Mouse (Mus musculus): ENCODE measurements around the gene Fubp1. TPM values are rescaled to one million over a fixed set of nuclear protein-coding genes. Genes with fewer than 3 reads are reported as not detected.

Gene Fubp1
- total RNA-seq, 2 experiments from 2014 or later, result 97.6 to 142 TPM

DNA sequence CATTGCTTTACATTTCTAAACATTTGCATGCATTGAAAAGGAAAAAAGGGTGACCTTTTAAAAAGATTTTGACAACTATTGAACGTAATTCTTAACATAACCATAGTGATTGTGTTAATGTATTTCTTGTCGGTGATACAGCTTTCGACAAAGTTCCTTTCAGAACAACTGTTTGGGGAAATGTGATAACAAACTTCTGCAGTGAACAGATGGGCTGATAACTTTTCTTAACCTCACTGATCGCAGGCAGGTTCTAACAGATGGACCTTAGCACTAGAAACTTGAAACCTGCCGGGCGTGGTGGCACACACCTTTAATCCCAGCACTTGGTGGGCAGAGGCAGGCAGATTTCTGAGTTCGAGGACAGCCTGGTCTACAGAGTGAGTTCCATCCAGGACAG is 18.6 kb downstream of the Fubp1 start:
- ATAC-seq (replicated peaks; ENCODE audit: low FRiP score, poor library complexity, severe bottlenecking), result no peak

DNA sequence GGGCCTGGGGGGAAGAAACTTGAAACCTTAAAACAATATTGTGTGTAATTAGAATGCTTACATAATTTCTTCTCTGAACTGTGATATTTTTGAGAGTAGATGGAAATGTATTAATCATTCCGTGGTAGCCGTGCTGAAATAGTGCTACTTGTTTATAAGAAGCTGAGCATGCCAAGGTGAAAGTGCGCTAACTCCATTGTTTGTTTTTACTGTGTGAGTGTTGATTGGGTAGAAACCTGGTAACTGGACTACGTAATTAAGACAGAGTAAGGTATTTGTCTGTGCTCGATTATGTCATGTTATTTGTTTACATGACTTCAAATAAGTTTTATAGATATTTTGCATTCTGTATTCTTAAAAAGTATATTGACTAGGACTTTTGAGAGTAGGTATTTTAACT is 19.0 kb downstream of the Fubp1 start:
- ATAC-seq (replicated peaks; ENCODE audit: low FRiP score, poor library complexity, severe bottlenecking), result no peak

DNA sequence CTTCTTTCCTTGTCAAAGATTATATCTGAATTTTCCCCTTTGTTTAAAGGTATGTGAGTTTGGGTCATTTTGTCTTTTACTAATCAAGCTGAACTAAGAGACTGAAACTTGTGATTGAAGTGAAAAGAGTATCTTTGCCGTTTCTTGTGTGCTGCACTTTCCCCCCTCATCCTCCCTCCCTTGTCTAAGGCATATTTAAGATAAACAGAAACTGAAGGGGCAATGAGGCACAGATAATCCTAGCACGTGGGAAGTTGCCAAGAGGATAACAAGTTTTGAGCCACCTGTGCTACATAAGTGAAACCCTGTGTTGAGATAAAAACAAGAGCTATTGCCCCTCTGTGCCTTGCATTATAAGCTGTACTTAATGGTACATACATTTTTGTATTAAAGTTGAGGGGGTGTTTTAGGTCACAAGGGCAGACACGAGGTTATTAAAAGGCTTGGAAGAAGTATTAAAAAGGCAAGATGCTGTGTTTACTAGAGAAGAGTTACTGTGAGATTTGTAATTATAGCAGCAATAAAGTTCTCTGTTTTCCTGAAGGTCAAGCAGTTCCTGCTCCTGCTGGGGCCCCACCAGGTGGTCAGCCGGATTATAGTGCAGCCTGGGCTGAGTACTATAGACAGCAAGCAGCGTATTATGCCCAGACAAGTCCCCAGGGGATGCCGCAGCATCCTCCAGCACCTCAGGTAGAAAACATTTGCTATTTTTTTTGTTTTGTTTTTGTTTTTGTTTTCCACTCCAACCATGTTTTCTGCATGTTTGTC is 21.3 kb downstream of the Fubp1 start:
- ATAC-seq (replicated peaks; ENCODE audit: low FRiP score, poor library complexity, severe bottlenecking), result peak; percentile 37

DNA sequence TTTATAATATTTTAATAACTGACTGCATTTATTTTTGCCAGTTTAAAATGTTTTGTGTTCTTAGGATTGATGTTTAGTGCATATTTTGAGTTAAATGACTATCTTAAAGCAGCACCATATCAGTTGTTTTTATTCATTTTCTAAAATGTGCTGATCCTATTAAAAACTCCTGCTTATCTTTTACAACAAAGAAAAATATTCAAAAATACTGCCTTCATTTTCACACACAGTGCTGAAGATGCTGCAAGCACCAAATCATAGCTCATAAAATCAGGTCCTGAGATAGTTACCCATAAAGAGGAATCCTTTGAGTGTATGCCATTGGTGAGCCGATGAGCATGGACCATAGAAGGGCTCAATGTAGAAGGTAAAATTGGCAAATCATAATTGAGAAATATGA is 25.0 kb downstream of the Fubp1 start:
- ATAC-seq (replicated peaks; ENCODE audit: low FRiP score, poor library complexity, severe bottlenecking), result no peak

DNA sequence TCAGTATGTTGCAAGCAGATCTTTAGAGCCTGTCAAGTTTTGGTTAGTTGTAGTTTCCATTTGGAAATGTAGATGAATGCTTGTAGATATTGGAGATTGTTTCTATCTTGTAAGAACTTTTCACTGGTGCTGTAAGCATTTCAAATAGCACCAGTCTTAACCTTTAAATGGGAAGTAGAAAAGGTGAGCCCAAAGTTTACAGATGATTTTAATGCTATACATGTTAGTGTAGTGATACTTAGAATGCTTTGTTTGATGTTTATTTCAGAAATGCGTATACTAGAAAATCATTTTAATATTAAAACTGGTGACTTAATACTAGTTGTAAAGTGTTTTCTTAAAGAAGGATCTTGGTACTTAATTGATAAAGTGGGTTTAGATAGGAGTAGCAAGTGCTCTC is 25.6 kb downstream of the Fubp1 start:
- ATAC-seq (replicated peaks; ENCODE audit: low FRiP score, poor library complexity, severe bottlenecking), result no peak

DNA sequence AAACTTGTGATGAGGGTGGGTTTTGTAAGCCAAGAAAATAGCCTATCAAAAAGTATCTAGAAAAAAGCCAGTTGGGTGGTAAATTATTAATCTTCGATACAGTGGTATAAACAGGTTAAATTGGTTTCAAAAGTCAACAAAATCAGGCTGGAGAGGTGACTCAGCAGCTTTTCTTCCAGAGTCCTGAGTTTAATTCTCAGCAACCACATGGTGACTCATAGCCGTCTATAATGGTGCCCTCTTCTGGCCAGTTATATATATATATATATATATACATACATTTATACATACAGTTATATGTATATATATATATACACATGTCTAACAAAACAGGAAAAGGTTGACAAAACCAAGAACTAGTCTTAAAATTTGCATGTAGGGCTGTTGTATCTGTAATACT is 28.6 kb downstream of the Fubp1 start:
- ATAC-seq (replicated peaks; ENCODE audit: low FRiP score, poor library complexity, severe bottlenecking), result peak; percentile 94

DNA sequence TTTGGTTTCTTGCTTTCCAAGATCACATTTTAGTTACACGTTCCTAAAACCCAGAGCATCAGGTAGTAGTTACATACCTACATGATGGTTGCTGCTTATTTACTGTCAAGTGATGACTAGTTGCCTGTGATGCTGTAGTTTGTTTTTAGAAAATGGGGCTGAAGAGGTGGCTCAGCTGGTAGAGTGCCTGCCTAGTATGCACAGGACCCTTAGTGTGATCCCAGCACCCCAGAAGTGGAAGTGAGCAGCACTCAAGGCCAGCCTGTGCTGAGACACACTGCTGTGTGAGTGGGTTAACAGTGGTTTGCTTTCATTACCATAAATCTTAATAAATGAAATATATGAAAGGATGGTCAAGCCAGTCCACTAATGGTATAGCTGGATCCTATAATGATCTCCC is 29.4 kb downstream of the Fubp1 start:
- ATAC-seq (replicated peaks; ENCODE audit: low FRiP score, poor library complexity, severe bottlenecking), result no peak

DNA sequence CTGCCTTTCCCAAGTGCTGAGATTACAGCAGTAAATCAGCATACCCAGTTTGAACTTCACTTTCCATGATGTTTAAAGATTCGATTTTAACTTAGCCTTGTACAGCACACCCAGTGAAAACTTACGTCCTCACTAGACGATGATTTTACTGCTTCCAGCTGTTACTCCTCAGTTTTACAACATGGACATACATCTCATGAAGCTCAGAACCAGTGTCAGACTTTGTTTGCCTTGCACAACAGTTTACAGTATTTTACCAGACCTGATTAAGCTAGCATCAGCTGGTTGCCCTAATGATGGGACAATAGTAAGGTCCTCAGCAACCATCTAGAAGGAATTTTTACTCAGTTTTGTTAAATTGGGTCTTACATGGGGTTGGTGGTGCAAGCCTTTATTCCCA is 30.9 kb downstream of the Fubp1 start:
- no peak for ATAC-seq (replicated peaks; ENCODE audit: low FRiP score, poor library complexity, severe bottlenecking)

DNA sequence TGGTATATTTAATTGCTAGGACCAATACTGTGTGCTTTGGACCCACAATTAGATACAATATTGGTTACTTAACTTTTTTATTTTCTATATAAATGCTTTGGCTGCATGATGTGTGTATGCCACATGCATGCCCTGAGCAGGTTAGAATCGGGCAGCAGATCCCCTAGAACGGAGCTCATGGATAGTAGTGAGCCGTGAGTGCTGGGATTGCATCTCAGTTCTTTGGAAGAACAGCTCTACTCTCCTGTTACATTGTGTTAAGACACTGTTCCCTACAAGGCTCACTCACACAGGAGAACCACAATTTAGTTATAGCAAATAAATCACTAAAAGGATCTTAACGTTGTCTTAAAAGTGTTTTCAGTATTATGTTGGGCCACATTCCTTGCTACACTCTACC is 33.1 kb downstream of the Fubp1 start:
- no peak for ATAC-seq (replicated peaks; ENCODE audit: low FRiP score, poor library complexity, severe bottlenecking)

DNA sequence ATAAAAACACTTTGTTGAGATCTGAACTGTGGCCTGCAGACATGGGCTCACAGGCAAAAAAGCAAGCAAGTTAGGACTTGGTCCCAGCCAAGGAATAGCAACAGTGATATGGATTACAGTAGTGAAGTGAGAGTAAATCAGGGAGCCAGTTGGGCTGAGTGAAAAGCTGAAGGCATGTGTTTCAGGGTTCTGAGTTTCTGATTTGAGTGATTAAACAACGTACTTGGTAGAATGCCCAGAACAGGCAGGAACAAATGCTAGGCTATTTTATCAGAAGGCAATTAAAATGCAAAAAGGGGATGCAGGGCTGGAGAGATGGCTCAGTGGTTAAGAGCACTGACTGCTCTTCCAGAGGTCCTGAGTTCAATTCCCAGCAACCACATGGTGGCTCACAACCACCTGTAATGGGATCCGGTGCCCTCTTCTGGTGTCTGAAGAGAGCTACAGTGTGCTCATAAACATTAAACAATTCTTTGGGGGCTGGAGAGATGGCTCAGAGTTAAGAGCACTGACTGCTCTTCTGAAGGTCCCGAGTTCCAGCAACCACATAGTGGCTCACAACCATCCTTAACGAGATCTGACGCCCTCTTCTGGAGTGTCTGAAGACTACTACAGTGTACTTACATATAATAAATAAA is 35.2 kb downstream of the Fubp1 start:
- no peak for ATAC-seq (replicated peaks; ENCODE audit: low FRiP score, poor library complexity, severe bottlenecking)

DNA sequence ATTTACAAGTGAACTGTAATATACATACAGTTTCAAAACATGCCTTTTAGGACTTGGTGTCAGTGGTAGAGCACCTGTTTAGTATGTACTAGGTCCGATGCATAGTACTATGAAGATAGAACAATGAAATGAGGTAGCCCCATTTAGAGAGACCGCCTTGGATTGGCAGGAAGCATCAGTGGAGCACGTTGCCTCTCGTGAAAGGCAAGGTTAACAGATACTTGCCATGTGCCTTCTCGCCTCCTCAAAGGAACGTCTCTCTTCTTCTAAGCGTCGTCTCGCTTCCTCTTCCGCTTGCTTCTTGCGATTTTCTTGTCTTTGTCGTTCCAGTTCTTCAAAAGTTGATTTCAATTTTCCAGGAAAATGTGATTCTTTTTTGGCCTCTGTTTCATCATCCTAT is 37.5 kb downstream of the Fubp1 start:
- no peak for ATAC-seq (replicated peaks; ENCODE audit: low FRiP score, poor library complexity, severe bottlenecking)

DNA sequence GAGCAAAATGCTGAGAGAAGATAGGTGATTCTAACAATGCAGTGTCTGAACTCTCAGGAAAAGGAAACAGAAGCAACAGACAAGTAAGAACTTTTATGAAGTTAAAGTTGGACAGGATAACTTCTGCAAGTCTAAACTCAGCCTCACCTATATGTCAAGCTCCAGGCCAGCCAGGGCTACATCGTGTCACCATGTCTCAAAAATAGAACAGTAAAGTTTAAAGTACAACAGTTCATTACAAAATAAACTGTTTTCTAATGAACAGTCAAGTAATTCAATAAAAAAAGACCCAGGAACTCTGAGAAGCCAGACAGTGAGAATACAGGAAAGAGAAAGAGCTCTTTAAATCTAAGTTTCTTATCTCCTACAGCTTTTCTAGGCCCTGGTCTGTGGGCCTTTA is 40.3 kb downstream of the Fubp1 start:
- ATAC-seq (replicated peaks; ENCODE audit: low FRiP score, poor library complexity, severe bottlenecking), result no peak

DNA sequence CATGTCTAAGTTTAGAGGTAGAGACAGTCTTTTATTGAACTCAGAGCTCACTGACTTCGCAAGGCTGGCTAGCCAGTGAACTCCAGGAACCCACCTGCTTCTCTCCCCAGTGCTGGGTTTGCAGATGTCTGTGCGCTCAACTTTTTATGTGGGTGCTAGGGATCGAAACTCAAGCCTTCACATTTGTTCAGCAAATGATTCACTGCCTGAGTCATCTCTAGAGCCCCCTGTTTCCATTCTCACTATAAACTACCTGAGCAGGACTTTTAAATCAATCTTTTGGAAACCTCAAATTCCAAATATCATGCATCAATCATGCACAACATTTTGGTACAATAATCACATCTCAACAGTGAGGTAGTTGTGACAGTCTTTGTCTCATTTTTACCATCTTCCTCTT is 47.3 kb downstream of the Fubp1 start:
- no peak for ATAC-seq (replicated peaks; ENCODE audit: low FRiP score, poor library complexity, severe bottlenecking)

DNA sequence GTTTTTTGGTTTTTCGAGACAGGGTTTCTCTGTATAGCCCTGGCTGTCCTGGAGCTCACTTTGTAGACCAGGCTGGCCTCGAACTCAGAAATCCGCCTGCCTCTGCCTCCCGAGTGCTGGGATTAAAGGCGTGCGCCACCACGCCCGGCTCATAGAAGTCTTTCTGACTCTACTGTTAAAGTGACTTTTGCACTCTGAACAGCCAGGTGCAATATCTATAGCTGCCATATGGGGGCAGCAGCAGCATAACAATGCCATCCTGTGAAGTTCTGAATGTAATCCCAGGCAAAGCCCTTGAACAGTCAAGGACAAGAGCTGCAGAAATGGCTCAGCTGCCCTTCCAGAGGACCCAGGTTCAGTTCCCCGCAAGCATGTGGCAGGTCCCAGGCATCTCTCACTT is 49.2 kb downstream of the Fubp1 start:
- peak; percentile 82 for ATAC-seq (replicated peaks; ENCODE audit: low FRiP score, poor library complexity, severe bottlenecking)

DNA sequence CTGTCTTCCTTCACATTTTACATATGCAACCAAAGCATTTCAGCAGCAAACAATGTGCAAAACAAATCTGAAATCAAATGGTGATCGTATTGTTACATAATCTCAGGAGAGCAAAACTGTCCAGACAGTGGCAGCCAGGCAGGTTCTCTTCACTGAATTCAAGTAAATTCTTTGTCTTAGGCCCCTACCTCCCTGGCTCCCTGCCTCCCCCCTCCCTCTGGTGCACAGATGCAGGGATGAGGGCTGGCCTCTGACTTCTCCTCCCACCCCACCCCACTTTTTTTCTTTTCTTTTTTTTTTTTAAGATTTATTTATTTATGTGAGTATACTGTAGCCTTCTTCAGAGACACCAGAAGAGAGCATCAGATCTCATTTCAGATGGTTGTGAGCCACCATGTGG is 50.1 kb downstream of the Fubp1 start:
- ATAC-seq (replicated peaks; ENCODE audit: low FRiP score, poor library complexity, severe bottlenecking), result no peak

DNA sequence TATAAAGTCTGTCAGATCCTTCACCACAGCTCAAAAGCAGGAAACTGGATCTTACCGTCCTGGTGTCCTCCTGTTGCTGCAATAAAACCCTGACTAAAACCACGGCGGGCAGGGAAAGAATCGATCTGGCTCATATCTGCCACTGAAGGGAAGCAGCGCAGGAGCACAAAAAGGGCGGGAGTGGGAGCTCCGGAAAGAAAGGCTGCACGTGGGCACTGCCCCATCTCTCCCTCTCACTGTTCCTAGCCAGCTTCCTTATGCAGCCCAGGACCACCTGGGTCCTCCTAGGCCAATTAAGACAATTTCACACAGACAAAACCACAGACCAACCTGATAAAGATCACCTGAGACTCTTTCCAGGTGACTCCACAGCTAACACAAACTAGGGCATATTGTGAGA is 51.2 kb downstream of the Fubp1 start:
- no peak for ATAC-seq (replicated peaks; ENCODE audit: low FRiP score, poor library complexity, severe bottlenecking)

DNA sequence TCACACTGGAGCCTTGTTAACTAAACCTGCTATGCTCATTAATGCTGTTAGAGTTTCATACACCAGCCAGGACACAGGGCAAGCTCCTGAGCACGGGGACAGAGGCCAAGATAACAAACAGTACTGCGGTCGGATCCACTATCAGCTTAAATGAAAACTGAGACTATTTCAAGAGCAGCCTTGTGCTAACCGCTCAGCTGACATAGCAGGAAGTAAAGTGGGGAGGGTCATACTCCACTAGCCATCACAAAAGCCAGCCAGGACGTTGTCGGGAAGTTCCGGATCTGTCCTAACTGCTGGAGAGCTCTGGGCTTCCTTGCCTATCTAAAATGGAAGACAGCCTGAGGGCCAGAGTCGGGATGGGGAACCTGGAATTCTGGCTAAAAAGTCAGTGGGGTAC is 51.7 kb downstream of the Fubp1 start:
- no peak for ATAC-seq (replicated peaks; ENCODE audit: low FRiP score, poor library complexity, severe bottlenecking)

DNA sequence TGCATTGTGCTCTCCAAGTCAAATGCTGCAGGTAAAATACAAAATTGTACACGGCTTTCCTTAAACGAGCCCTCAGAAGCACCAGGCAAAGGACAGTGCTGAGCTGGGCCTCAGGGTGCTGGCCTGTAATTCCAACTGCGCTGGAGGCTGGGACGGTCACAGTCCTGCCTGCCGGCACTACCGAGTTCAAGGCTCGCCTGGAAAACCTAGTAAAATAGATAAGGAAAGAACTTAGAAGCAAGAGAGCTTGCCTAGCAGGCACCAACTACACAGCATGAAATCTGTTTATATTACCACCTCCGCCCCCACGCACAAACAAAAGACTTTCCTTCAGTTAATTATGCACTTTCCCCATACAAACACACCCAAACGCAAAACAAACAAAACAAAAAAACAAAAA is 54.2 kb downstream of the Fubp1 start:
- no peak for ATAC-seq (replicated peaks; ENCODE audit: low FRiP score, poor library complexity, severe bottlenecking)

DNA sequence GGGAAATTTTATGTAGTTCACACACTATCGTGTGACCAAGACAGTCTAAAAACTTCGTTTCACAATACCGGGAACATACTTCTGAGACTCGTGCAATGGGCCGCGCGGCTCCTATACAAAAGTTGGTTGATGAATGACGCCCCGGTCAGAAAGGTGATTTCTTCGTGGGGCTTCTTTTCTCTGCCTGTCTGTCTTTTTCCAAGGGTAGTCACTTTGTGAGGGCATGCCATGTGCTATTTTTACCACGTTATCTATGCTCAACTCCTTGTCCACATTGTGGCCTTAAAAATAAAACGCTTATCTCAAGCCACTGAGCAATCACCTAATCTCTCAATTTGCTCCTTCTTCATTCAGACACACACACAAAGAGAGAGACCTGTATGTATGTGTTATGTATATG is 54.6 kb downstream of the Fubp1 start:
- no peak for ATAC-seq (replicated peaks; ENCODE audit: low FRiP score, poor library complexity, severe bottlenecking)

DNA sequence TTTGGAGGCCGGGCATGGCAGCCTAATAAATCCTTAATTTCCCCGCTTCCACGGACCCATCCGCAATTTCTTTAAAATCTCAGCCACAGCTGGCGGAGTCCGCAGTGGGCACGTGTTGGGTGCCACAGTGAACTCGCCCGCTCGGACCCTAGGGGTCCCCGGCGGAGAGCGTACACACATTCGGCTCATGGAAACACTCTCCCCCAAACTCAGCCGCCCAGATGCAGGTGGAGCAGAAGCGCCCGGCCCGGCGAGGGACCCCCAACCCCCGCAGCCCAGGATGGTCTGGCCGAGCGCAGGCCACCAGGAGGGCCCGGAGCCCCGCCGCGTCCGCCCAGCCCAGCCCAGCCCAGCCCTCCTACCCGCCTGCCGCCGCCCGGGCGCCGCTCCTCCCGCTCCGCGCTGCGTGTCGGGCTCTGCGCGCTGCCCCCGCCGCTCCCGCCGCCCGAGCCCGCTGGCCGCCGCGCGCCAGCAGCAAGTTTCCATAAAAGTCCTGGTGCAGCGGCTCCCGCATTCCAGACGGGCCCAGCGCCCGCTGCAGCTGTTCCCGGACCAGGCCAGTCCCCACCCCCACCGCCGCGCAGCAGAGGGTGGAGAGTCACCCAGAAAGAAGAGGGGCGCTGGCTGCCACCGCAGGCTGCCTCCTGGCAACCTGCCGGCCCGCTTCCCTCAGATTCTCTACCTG is 55.3 kb downstream of the Fubp1 start:
- ATAC-seq (replicated peaks; ENCODE audit: low FRiP score, poor library complexity, severe bottlenecking), result no peak

DNA sequence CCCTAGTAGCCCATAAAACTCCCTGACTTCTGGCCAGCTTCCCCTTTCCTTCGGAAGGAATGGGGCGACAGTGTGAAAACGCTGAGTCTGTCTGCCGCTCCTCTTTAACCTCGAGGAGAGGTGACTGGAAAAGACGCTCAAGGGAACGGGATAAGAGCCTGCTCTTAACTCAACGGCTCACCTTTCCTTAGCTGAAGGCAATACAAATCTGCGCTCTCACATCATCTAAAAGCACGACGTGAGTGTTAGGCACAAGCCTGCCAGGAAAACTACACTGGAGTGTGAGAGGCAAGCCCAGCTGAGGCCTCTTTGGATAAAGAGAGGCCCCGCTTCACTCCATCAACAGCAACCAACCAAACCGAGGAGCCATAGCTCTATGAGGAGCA is 55.8 kb downstream of the Fubp1 start, which contains the start of gene Nexn:
TSS of gene Nexn (minus strand) at position 315 of the 386 bp plus-strand sequence.
- no peak for ATAC-seq (replicated peaks; ENCODE audit: low FRiP score, poor library complexity, severe bottlenecking)

Measured in erythroblast, adult 5-6 weeks (primary cell).